Mouse (Mus musculus): ENCODE data around the gene Hist1h4d. TPM values are rescaled to one million over a fixed set of nuclear protein-coding genes. Genes with fewer than 3 reads are reported as not detected.
A peak's percentile ranks its signal among the peaks of the same experiment; 100 is the strongest.
"Not testable (repeated sequence)": the region's sequence is repeated elsewhere in the genome, so short reads cannot be mapped to it uniquely, and the experiment has no call there.

Hist1h4d gene
- polyA plus RNA-seq, 1 experiment from 2014 or later = 49.0 TPM

DNA sequence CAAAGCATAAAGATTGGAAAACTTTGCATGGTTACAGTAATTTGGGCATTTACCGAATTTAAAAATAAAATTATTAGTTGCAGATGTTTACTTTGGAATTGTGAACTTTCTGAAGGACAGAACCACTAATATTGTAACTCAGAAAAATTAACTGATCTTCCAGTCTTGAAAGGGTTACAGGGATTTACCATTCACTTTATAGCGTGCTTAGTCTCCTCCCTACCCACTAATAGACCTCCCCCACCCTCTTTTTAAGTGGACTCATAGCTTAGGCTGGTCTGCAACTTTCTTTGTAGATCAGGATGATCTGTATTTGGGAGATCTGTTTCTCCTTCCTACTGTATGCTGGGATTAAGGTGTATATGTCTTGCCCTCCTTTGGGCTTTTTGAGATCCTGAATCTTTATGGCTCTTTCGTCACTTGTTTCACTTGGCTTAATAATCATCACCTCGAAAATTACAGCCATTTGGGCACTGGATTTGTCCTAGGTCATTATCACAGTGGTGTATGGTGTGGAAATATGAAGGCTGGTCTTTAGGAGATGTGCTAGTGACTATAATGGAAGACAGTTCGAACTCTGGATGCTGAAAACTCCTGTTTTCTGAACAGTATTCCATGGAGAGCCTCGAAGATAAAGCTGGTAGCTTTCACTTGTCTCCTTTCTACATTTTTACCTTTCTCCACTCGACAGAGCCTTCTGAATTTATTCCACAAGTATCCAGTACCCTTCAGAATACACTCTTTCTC lies 45.1 kb upstream of the Hist1h4d start:
- WGBS = 23% methylated on average over 7 of the region's 7 CpGs
- Histone ChIP-seq H3K4me1 (ENCODE audit: control insufficient read depth in 2 of 2, insufficient read depth in 2 of 2, low read length in 2 of 2) (peaks cover 5 to 30% of the 10 kb centered on the region in 2 experiments), H3K9ac (ENCODE audit: low read length) (peak overlapping the region; percentile 78), H3K27me3 (ENCODE audit: control insufficient read depth, insufficient read depth, low read length) (no peaks in the 10 kb centered on the region), H3K4me3 (ENCODE audit: control insufficient read depth in 1 of 2, insufficient read depth in 1 of 2, low read depth in 1 of 2, low read length in 2 of 2) (peak overlapping the region; percentile 8 to 48; a peak in 3 of 4 replicates), H3K36me3 (ENCODE audit: control insufficient read depth, insufficient read depth, low read length) (no peaks in the 10 kb centered on the region), H3K27ac (replicated peaks in 1 of 2; ENCODE audit: control insufficient read depth in 1 of 2, insufficient read depth in 1 of 2, low read depth in 2 of 2, low read length in 2 of 2) (peak overlapping the region in 1 of 2 experiments; percentile 77; a peak in 1 of 4 replicates), H3K9me3 (ENCODE audit: control insufficient read depth, low read length) (no peaks in the 10 kb centered on the region), H3K4me2 (ENCODE audit: low read length) (peak overlapping the region; percentile 71)
- ATAC-seq (ENCODE audit: insufficient number of reproducible peaks, insufficient read depth, low FRiP score, low read depth) = no peak

DNA sequence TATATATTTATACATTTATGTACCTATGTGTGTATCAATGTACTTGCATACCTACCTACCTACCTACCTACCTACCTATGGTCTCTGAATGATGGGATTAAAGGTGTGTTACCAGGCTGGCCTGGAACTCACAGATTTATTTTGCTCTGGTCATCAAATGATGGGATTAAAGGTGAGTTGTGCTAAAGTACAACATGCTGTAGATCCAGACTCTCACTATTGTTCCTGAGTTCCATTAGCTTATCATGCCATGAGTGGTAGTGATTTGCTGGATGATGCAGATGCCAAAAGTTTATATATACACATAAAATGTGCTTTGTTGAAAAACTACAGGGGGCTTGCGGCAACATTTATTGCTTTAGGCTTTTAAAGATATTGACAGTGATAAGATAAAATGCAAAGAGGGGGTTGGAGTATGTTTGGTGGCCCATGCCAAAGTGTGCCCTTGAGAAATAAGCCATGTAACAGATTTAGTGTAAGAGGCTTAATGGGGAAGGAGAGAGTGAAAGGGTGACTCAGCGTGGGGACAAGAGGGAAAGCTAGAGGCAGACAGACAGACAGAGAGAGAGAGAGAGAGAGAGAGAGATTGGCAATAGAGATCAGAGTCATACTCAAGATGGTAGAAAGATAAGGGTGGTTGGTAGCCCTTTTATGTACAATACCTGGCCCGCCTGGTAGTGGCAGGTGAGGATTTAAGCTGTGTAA lies 44.2 kb upstream of the Hist1h4d start:
- Histone ChIP-seq H3K27ac (replicated peaks in 1 of 2; ENCODE audit: control insufficient read depth in 1 of 2, insufficient read depth in 1 of 2, low read depth in 2 of 2, low read length in 2 of 2) (no peak overlapping the region), H3K36me3 (ENCODE audit: control insufficient read depth, insufficient read depth, low read length) (no peaks in the 10 kb centered on the region), H3K4me3 (ENCODE audit: control insufficient read depth in 1 of 2, insufficient read depth in 1 of 2, low read depth in 1 of 2, low read length in 2 of 2) (peak overlapping the region in 1 of 2 experiments; percentile 48; a peak in 2 of 4 replicates), H3K9me3 (ENCODE audit: control insufficient read depth, low read length) (no peaks in the 10 kb centered on the region), H3K9ac (ENCODE audit: low read length) (peak overlapping the region; percentile 78; the same call in 1 of the 2 replicates), H3K4me1 (ENCODE audit: control insufficient read depth in 2 of 2, insufficient read depth in 2 of 2, low read length in 2 of 2) (peaks cover 5 to 28% of the 10 kb centered on the region in 2 experiments), H3K4me2 (ENCODE audit: low read length) (peak overlapping the region; percentile 71), H3K27me3 (ENCODE audit: control insufficient read depth, insufficient read depth, low read length) (no peaks in the 10 kb centered on the region)
- 80% methylated on average over 3 of the region's 3 CpGs for WGBS
- ATAC-seq (ENCODE audit: insufficient number of reproducible peaks, insufficient read depth, low FRiP score, low read depth) = no peak

DNA sequence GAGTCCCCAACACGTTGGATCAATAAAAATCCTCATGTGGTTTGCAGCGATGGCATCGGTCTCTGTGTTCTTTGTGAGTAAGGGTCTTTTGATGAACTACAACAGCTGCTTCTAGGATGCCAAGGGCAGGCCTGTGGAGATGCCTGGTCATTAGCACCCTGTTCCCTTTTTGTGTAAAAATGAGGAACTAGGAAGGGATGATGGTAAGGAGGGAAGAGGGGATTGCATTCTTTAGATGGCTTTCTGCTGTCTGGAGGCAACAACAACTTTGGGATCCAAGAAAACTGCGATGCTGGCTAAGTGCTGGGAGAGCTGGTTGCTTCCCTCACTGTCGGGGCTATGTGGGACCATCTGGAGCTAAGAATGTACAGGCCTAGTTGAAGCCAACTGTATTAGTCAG lies 43.1 kb upstream of the Hist1h4d start:
- no peak for ATAC-seq (ENCODE audit: insufficient number of reproducible peaks, insufficient read depth, low FRiP score, low read depth)
- 87% methylated on average over 5 of the region's 5 CpGs for WGBS
- no peaks in the 10 kb centered on the region for H3K36me3 ChIP-seq (ENCODE audit: control insufficient read depth, insufficient read depth, low read length)
- no peak overlapping the region for H3K9ac ChIP-seq (ENCODE audit: low read length)
- H3K4me2 ChIP-seq (ENCODE audit: low read length) = no peak overlapping the region
- no peaks in the 10 kb centered on the region for H3K27me3 ChIP-seq (ENCODE audit: control insufficient read depth, insufficient read depth, low read length)
- no peaks in the 10 kb centered on the region for H3K9me3 ChIP-seq (ENCODE audit: control insufficient read depth, low read length)
- peaks cover 0 to 20% of the 10 kb centered on the region in 2 experiments; a peak in 3 of 4 replicates for H3K4me1 ChIP-seq (ENCODE audit: control insufficient read depth in 2 of 2, insufficient read depth in 2 of 2, low read length in 2 of 2)
- no peak overlapping the region for H3K27ac ChIP-seq (replicated peaks in 1 of 2; ENCODE audit: control insufficient read depth in 1 of 2, insufficient read depth in 1 of 2, low read depth in 2 of 2, low read length in 2 of 2)
- no peak overlapping the region for H3K4me3 ChIP-seq (ENCODE audit: control insufficient read depth in 1 of 2, insufficient read depth in 1 of 2, low read depth in 1 of 2, low read length in 2 of 2)

DNA sequence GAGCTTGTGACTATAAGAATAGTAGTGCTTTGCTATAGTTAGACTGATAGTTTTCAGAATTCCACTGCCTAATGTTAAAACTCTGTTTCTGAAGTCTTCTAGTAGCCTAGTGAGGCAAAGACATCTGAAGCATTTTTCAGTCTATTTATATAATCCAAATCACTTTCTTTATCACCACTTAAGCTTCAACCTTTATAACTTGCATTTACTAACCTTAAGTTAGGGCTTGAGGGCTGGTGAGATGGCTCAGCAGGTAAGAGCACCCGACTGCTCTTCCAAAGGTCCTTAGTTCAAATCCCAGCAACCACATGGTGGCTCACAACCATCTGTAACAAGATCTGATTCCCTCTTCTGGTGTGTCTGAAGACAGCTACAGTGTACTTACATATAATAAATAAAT lies 41.6 kb upstream of the Hist1h4d start:
- H3K27ac ChIP-seq (replicated peaks in 1 of 2; ENCODE audit: control insufficient read depth in 1 of 2, insufficient read depth in 1 of 2, low read depth in 2 of 2, low read length in 2 of 2); H3K4me3 ChIP-seq (ENCODE audit: control insufficient read depth in 1 of 2, insufficient read depth in 1 of 2, low read depth in 1 of 2, low read length in 2 of 2); H3K27me3 ChIP-seq (ENCODE audit: control insufficient read depth, insufficient read depth, low read length); H3K4me2 ChIP-seq (ENCODE audit: low read length); ATAC-seq (ENCODE audit: insufficient number of reproducible peaks, insufficient read depth, low FRiP score, low read depth); H3K9me3 ChIP-seq (ENCODE audit: control insufficient read depth, low read length); H3K36me3 ChIP-seq (ENCODE audit: control insufficient read depth, insufficient read depth, low read length); H3K9ac ChIP-seq (ENCODE audit: low read length): not testable (repeated sequence)
- peaks cover 0 to 13% of the 10 kb centered on the region in 2 experiments; a peak in 2 of 4 replicates for H3K4me1 ChIP-seq (ENCODE audit: control insufficient read depth in 2 of 2, insufficient read depth in 2 of 2, low read length in 2 of 2)
- 60% methylated on average over 1 of the region's 1 CpGs for WGBS

DNA sequence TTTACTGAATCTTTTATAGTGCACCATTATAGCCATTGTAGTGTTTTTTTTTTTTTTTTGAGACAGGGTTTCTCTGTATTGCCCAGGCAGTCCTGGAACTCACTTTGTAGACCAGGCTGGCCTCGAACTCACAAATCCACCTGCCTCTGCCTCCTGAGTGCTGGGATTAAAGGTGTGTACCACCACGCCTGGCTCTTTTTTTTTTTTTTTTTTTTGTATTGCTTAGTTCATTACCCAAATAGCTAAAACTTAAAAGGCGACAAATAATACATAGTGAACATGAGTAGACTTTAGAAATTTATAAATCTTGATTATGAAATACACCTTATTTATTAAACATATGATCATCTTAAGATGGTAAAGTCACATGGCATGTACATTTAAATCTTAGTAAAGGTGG lies 39.9 kb upstream of the Hist1h4d start:
- Histone ChIP-seq H3K9ac (ENCODE audit: low read length) (no peak overlapping the region), H3K4me1 (ENCODE audit: control insufficient read depth in 2 of 2, insufficient read depth in 2 of 2, low read length in 2 of 2) (peaks cover 0 to 7% of the 10 kb centered on the region in 2 experiments; a peak in 2 of 4 replicates), H3K9me3 (ENCODE audit: control insufficient read depth, low read length) (no peaks in the 10 kb centered on the region), H3K4me3 (ENCODE audit: control insufficient read depth in 1 of 2, insufficient read depth in 1 of 2, low read depth in 1 of 2, low read length in 2 of 2) (no peak overlapping the region), H3K36me3 (ENCODE audit: control insufficient read depth, insufficient read depth, low read length) (no peaks in the 10 kb centered on the region), H3K27ac (replicated peaks in 1 of 2; ENCODE audit: control insufficient read depth in 1 of 2, insufficient read depth in 1 of 2, low read depth in 2 of 2, low read length in 2 of 2) (no peak overlapping the region), H3K4me2 (ENCODE audit: low read length) (peak overlapping the region; percentile 81), H3K27me3 (ENCODE audit: control insufficient read depth, insufficient read depth, low read length) (no peaks in the 10 kb centered on the region)
- no peak for ATAC-seq (ENCODE audit: insufficient number of reproducible peaks, insufficient read depth, low FRiP score, low read depth)
- WGBS = 93% methylated on average over 3 of the region's 3 CpGs

DNA sequence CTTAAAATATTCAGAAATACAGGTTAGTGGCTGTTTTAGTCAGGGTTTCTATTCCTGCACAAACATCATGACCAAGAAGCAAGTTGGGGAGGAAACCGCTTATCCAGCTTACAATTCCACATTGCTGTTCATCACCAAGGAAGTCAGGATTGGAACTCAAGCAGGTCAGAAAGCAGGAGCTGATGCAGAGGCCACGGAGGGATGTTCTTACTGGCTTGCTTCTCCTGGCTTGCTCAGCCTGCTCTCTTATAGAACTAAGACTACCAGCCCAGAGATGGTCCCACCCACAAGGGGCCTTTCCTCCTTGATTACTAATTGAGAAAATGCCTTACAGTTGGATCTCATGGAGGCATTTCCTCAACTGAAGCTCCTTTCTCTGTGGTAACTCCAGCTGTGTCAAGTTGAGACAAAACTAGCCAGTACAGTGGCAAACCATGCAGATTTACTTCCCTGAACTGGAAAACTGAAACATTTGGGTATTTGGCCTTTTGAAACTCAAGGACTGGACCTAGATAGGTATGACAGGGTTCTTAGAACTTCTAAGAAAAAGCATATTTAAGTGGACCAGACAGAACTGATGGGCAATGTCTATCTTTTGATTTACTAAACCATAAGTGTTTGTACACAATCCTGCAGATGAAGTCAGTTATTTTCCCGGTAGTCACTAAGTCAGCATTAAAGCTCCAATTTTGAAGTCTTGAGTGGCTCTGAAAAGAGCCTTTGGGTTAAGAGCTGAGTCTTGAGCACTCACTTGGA lies 39.0 kb upstream of the Hist1h4d start:
- not testable (repeated sequence) for H3K9me3 ChIP-seq (ENCODE audit: control insufficient read depth, low read length); ATAC-seq (ENCODE audit: insufficient number of reproducible peaks, insufficient read depth, low FRiP score, low read depth); H3K36me3 ChIP-seq (ENCODE audit: control insufficient read depth, insufficient read depth, low read length); H3K4me1 ChIP-seq (ENCODE audit: control insufficient read depth in 2 of 2, insufficient read depth in 2 of 2, low read length in 2 of 2); H3K27me3 ChIP-seq (ENCODE audit: control insufficient read depth, insufficient read depth, low read length)
- H3K4me2 ChIP-seq (ENCODE audit: low read length) = peak overlapping the region; percentile 81
- H3K4me3 ChIP-seq (ENCODE audit: control insufficient read depth in 1 of 2, insufficient read depth in 1 of 2, low read depth in 1 of 2, low read length in 2 of 2) = peak overlapping the region; percentile 43 to 63
- peak overlapping the region; percentile 86 to 93 for H3K27ac ChIP-seq (replicated peaks in 1 of 2; ENCODE audit: control insufficient read depth in 1 of 2, insufficient read depth in 1 of 2, low read depth in 2 of 2, low read length in 2 of 2)
- peak overlapping the region; percentile 72 for H3K9ac ChIP-seq (ENCODE audit: low read length)
- 12% methylated on average over 3 of the region's 3 CpGs for WGBS

DNA sequence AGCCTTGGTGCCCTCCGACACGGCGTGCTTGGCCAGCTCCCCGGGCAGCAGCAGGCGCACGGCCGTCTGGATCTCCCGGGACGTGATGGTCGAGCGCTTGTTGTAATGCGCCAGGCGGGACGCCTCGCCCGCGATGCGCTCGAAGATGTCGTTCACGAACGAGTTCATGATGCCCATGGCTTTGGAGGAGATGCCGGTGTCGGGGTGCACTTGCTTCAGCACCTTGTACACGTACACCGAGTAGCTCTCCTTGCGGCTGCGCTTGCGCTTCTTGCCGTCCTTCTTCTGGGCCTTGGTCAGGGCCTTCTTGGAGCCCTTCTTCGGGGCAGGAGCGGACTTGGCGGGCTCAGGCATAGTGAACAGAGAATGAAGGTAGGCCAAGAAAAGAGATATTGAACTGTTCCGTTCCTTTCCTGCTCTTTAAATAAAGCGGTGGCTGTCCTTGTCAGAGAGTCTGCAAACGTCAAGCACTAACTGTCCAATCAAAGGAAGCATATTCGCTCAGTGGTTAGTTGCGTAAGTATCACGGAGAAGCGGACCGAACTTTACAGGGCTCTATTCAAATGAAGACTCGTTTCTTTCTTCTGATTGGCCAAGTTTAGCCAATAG lies 38.3 kb upstream of the Hist1h4d start, which contains the start of gene Hist1h2bh:
Gene Hist1h2bh (minus strand): TSS at position 394 of the 609 bp plus-strand sequence.
- Histone ChIP-seq H3K4me3 (ENCODE audit: control insufficient read depth in 1 of 2, insufficient read depth in 1 of 2, low read depth in 1 of 2, low read length in 2 of 2) (peak within 1 kb of the TSS; percentile 47 to 63), H3K9ac (ENCODE audit: low read length) (peak within 1 kb of the TSS; percentile 75), H3K27ac (replicated peaks in 1 of 2; ENCODE audit: control insufficient read depth in 1 of 2, insufficient read depth in 1 of 2, low read depth in 2 of 2, low read length in 2 of 2) (peak within 1 kb of the TSS; percentile 86 to 93), H3K4me2 (ENCODE audit: low read length) (peak within 1 kb of the TSS; percentile 81)
- not testable (repeated sequence) for H3K36me3 ChIP-seq (ENCODE audit: control insufficient read depth, insufficient read depth, low read length); H3K4me1 ChIP-seq (ENCODE audit: control insufficient read depth in 2 of 2, insufficient read depth in 2 of 2, low read length in 2 of 2); H3K9me3 ChIP-seq (ENCODE audit: control insufficient read depth, low read length); H3K27me3 ChIP-seq (ENCODE audit: control insufficient read depth, insufficient read depth, low read length)
- WGBS = under 1% methylated on average over 30 of the region's 42 CpGs
- peak; percentile 92 for ATAC-seq (ENCODE audit: insufficient number of reproducible peaks, insufficient read depth, low FRiP score, low read depth)

All from heart, embryonic 14.5 days (tissue).